Mouse (Mus musculus) heart, embryonic 10.5 days (tissue): ENCODE measurements around the gene Ccdc117. TPM values are rescaled to one million over a fixed set of nuclear protein-coding genes. Genes with fewer than 3 reads are reported as not detected.
"Not testable (repeated sequence)": the region's sequence is repeated elsewhere in the genome, so short reads cannot be mapped to it uniquely, and the experiment has no call there.

Experiments used
- DNase-seq: peaks from one replicate; pipeline ENCODE4 v3.0.0-alpha.2; 2017; ENCODE audit warnings: low spot score
- H3K27ac ChIP-seq: fragments of 300-500 bp; sonication (generic); 2 replicates; pipeline ENCODE4 v1.5.1; 2016; ENCODE audit warnings: mild to moderate bottlenecking
- H3K27me3 ChIP-seq: fragments of 300-500 bp; sonication (generic); 2 replicates; pipeline ENCODE4 v1.6.1; 2016; ENCODE audit warnings: mild to moderate bottlenecking; ENCODE audit not compliant: poor library complexity, insufficient read depth, severe bottlenecking
- H3K36me3 ChIP-seq: fragments of 300-500 bp; sonication (generic); 2 replicates; pipeline ENCODE4 v1.6.1; 2016; ENCODE audit warnings: mild to moderate bottlenecking, moderate library complexity
- H3K4me1 ChIP-seq: fragments of 300-500 bp; sonication (generic); 2 replicates; pipeline ENCODE4 v1.6.1; 2016; ENCODE audit warnings: mild to moderate bottlenecking
- H3K4me3 ChIP-seq: fragments of 300-500 bp; sonication (generic); 2 replicates; pipeline ENCODE4 v1.5.1; 2016; ENCODE audit warnings: mild to moderate bottlenecking, moderate library complexity
- H3K9me3 ChIP-seq: fragments of 300-500 bp; sonication (generic); 2 replicates; pipeline ENCODE4 v1.6.1; 2016; ENCODE audit warnings: mild to moderate bottlenecking, moderate library complexity
- WGBS: fragments of 180-500 bp; shearing (Covaris S2); methylation state at CpG from one replicate; pipeline ENCODE4 v1.1.7; 2016; 5-methylcytosine and 5-hydroxymethylcytosine counted together
- polyA plus RNA-seq: library from polyadenylated mRNA; unstranded; fragments of >200 nt; fragmentation: Nextera tagmentation; extraction: Ambion mirVana; gene quantifications from 2 replicates; pipeline ENCODE4 v1.2.1, GENCODE M21; 2016

The Ccdc117 gene
- polyA plus RNA-seq, 1 experiment from 2014 or later = 23.4 TPM

GRCm38 (mm10) chr11:5499961-5500644 lies 41.9 kb downstream of the Ccdc117 start:
- Histone ChIP-seq H3K27me3 (no peaks in the 10 kb centered on the region), H3K9me3 (no peaks in the 10 kb centered on the region), H3K27ac (no peak overlapping the region), H3K36me3 (no peaks in the 10 kb centered on the region), H3K4me3 (no peak overlapping the region), H3K4me1 (peaks cover 20% of the 10 kb centered on the region)
- 74% methylated on average over 11 of the region's 11 CpGs for WGBS
- DNase-seq = no peak

GRCm38 (mm10) chr11:5498931-5499661 lies 42.9 kb downstream of the Ccdc117 start:
- no peak for DNase-seq
- 68% methylated on average over 13 of the region's 13 CpGs for WGBS
- H3K27ac ChIP-seq = peak overlapping the region; percentile 33

GRCm38 (mm10) chr11:5498422-5498821 lies 43.6 kb downstream of the Ccdc117 start:
- Histone ChIP-seq H3K27ac (peak overlapping the region; percentile 33), H3K27me3 (no peaks in the 10 kb centered on the region), H3K36me3 (no peaks in the 10 kb centered on the region), H3K9me3 (no peaks in the 10 kb centered on the region), H3K4me1 (peaks cover 17% of the 10 kb centered on the region), H3K4me3 (no peak overlapping the region)
- DNase-seq = no peak
- WGBS = 68% methylated on average over 9 of the region's 9 CpGs

More at GRCm38 (mm10) chr11:5498931-5499661, 42.9 kb downstream of the Ccdc117 start:
- Histone ChIP-seq H3K36me3 (no peaks in the 10 kb centered on the region), H3K4me1 (peaks cover 17% of the 10 kb centered on the region), H3K27me3 (no peaks in the 10 kb centered on the region), H3K9me3 (no peaks in the 10 kb centered on the region), H3K4me3 (no peak overlapping the region)

- no peaks in the 10 kb centered on the region for H3K9me3 ChIP-seq
- no peaks in the 10 kb centered on the region for H3K36me3 ChIP-seq
- no peaks in the 10 kb centered on the region for H3K27me3 ChIP-seq
- DNase-seq = no peak
- no peak overlapping the region for H3K27ac ChIP-seq
- WGBS = 90% methylated on average over 13 of the region's 13 CpGs
- peaks cover 17% of the 10 kb centered on the region for H3K4me1 ChIP-seq
- no peak overlapping the region for H3K4me3 ChIP-seq
These were observed 45.3 kb downstream of the Ccdc117 start for GRCm38 (mm10) chr11:5496559-5497248.

DNA sequence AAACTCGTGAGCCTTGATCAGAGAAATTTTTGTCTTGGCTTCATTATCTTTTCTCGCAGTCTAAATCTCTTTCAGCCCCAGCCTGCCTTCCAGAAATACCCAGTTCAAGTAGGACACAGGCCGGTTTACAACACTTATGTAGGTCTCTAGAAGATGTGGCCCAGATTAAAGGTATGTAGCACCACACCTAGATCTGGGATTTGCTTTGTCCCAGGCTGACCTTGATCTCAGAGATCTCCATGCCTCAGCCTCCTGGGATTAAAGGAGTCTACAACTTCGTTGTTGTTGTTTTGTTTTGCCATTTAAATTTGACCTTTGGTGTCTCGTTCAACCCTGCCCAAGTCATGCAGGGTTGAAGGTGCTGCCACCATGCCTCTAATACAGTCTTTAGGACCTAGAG lies 46.1 kb downstream of the Ccdc117 start:
- no peak for DNase-seq
- H3K27me3 ChIP-seq = no peaks in the 10 kb centered on the region
- H3K27ac ChIP-seq = no peak overlapping the region
- no peaks in the 10 kb centered on the region for H3K36me3 ChIP-seq
- H3K9me3 ChIP-seq = no peaks in the 10 kb centered on the region
- no peak overlapping the region for H3K4me3 ChIP-seq
- H3K4me1 ChIP-seq = peaks cover 17% of the 10 kb centered on the region
- 65% methylated on average over 5 of the region's 5 CpGs for WGBS

GRCm38 (mm10) chr11:5495286-5495832 lies 46.6 kb downstream of the Ccdc117 start:
- Histone ChIP-seq H3K4me3 (no peak overlapping the region), H3K27ac (no peak overlapping the region), H3K27me3 (no peaks in the 10 kb centered on the region), H3K9me3 (no peaks in the 10 kb centered on the region), H3K36me3 (no peaks in the 10 kb centered on the region), H3K4me1 (peaks cover 17% of the 10 kb centered on the region)
- WGBS = 69% methylated on average over 12 of the region's 12 CpGs
- no peak for DNase-seq

GRCm38 (mm10) chr11:5493869-5494268 lies 48.1 kb downstream of the Ccdc117 start:
- no peaks in the 10 kb centered on the region for H3K27me3 ChIP-seq
- H3K4me3 ChIP-seq = no peak overlapping the region
- no peaks in the 10 kb centered on the region for H3K36me3 ChIP-seq
- H3K9me3 ChIP-seq = no peaks in the 10 kb centered on the region
- no peak overlapping the region for H3K27ac ChIP-seq
- WGBS = 64% methylated on average over 2 of the region's 2 CpGs
- no peak for DNase-seq
- peaks cover 6% of the 10 kb centered on the region; the same call in 1 of the 2 replicates for H3K4me1 ChIP-seq

GRCm38 (mm10) chr11:5491912-5492311 lies 50.1 kb downstream of the Ccdc117 start:
- H3K27ac ChIP-seq = no peak overlapping the region
- 41% methylated on average over 7 of the region's 7 CpGs for WGBS
- H3K27me3 ChIP-seq = no peaks in the 10 kb centered on the region
- H3K36me3 ChIP-seq = no peaks in the 10 kb centered on the region
- no peaks in the 10 kb centered on the region for H3K4me1 ChIP-seq
- no peak for DNase-seq
- no peaks in the 10 kb centered on the region for H3K9me3 ChIP-seq
- H3K4me3 ChIP-seq = no peak overlapping the region

DNA sequence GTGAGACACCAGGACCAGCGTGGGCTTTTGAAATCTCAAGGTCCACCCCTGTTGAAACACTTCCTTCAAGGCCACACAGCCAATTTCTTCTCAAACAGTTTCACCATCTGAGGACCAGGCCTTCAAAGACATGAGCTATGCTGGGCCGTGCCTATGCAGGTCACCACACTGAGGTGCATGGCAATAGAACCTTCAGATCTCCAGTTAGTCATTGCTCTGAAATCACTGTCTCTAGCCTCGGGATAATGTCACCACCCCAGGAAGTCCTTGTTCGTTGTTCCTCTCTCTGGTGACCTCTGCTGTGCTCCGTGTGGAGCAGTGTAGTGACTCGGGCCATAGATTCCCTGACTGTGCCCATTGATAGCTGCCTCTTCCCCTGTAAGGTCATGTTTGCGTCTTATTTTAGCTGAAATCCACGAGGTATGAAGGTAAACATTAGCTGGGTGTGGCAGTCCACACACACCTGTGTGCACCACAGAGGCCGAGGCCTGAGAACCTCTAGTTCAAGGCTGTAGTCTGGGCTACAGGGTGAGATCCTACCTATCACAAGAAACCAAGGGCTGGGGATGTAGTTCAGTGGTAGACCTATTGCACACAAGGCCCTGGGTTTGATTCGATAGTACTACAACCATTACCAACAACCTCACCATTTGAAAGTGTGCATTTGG lies 50.9 kb downstream of the Ccdc117 start:
- Histone ChIP-seq H3K36me3 (no peaks in the 10 kb centered on the region), H3K27ac (no peak overlapping the region), H3K9me3 (no peaks in the 10 kb centered on the region), H3K27me3 (no peaks in the 10 kb centered on the region), H3K4me1 (no peaks in the 10 kb centered on the region), H3K4me3 (no peak overlapping the region)
- DNase-seq = no peak
- 83% methylated on average over 10 of the region's 10 CpGs for WGBS

DNA sequence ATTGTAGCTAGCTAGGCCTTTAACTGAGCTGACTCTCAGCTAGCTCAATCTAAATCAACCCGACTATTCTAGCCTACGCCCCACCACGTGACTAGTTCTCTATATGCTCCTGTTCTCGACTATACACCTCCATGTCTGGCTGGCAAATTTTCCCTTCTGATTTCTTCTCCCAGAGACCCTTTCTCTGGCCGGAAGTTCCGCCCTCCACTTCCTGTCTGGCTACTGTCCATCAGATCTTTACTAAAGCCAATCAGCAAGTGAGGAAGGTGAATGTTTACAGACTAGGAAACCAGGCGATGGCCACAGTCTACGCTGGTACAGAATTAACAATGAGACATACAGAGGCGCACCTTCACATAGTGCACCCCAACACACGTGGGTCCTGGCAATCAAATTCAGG lies 52.6 kb downstream of the Ccdc117 start:
- 89% methylated on average over 10 of the region's 10 CpGs for WGBS
- DNase-seq, H3K4me3 ChIP-seq, H3K4me1 ChIP-seq, H3K27ac ChIP-seq, H3K27me3 ChIP-seq, H3K36me3 ChIP-seq, H3K9me3 ChIP-seq: not testable (repeated sequence)

GRCm38 (mm10) chr11:5485193-5486011 lies 56.6 kb downstream of the Ccdc117 start:
- DNase-seq = peak; percentile 91
- H3K36me3 ChIP-seq = no peaks in the 10 kb centered on the region
- H3K9me3 ChIP-seq = no peaks in the 10 kb centered on the region
- peak overlapping the region; percentile 83 for H3K27ac ChIP-seq
- 16% methylated on average over 15 of the region's 15 CpGs for WGBS
- peak overlapping the region; percentile 55 for H3K4me3 ChIP-seq
- H3K27me3 ChIP-seq = no peaks in the 10 kb centered on the region
- H3K4me1 ChIP-seq = peaks cover 5% of the 10 kb centered on the region

DNA sequence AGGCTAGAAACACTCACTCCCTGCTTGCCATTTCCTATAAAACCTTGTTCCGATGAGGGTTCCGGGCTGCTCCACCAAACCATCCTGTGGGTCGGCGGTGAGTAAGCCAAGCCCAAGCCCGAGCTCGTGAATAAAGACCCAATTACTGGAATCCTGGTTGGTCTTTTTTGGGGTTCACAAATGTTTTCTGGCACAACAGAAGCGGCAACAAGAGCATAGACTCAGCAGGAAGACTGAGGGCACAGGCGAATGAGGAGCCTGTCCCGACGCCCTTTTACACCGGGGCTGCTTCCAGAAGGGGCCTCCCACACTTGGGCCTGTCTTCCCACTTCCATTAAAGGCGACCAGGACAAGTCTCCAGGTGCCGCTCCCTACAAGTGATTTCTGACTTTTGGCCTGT lies 59.4 kb downstream of the Ccdc117 start:
- Histone ChIP-seq H3K27me3 (no peaks in the 10 kb centered on the region), H3K9me3 (no peaks in the 10 kb centered on the region), H3K36me3 (no peaks in the 10 kb centered on the region), H3K4me3 (no peak overlapping the region), H3K27ac (no peak overlapping the region), H3K4me1 (peaks cover 5% of the 10 kb centered on the region)
- no peak for DNase-seq
- 81% methylated on average over 13 of the region's 13 CpGs for WGBS
